Mouse (Mus musculus): ENCODE data around the gene Calb2. TPM values are rescaled to one million over a fixed set of nuclear protein-coding genes. Genes with fewer than 3 reads are reported as not detected.
A peak's percentile ranks its signal among the peaks of the same experiment; 100 is the strongest.

The Calb2 gene
- polyA plus RNA-seq (2016; fragmentation: Nextera tagmentation; extraction: Ambion mirVana): 5.3 and 7.7 TPM in 2 replicates

DNA sequence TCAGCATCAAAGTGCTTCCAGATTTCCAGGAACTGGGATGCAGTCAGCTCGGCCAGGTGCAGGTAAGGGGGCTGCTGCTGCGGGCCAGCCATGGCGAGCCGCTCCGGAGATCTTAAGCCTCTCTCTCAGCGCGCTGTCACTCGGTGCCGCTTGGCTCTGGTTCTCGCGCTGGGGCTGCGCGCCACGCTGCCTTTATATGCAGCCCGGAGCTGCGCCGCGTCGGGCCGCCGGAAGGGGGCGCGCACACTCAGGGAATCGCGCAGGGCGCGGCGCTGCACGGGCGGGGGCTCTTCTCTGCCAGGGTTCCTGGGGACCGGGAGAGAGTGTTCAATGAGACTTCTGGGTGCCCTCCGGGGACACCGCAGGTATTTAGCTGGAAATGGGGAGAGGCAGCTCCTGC lies at the start of gene Calb2:
Gene Calb2 (minus strand): TSS at position 165 of the 400 bp plus-strand sequence.
- peak; percentile 70; the same call in 1 of the 2 replicates for ATAC-seq (ENCODE audit: low FRiP score, low read depth)
- WGBS: under 1% methylated on average over 33 of the region's 33 CpGs
- H3K9ac ChIP-seq: peak within 1 kb of the TSS; percentile 35; the same call in 1 of the 2 replicates

DNA sequence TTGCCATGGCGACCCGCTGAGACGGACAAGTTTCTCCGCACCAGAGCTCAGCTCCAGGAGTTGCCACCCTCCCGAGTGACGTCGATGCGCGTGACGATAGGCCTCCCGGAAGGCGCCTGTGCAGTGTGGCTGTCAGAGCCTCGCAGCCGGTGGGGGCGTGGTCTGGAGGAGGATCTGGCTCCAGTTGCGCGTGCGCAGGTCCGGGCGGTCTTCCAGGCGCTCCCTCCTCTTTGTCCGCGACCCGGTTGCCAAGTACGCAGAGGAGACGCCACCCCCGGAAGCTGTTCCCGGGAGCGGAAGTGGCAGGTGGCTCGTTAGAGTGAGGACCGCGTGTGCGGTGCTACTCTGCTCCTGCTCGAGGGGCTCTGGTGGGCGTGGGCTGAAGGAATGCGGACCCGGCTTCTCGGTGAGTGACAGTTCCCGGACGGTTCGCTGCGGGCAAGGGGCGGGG lies 49.7 kb upstream of the Calb2 start:
- Histone ChIP-seq H3K27me3 (replicated peaks) (no peaks in the 10 kb centered on the region), H3K4me1 (peaks cover 11% of the 10 kb centered on the region), H3K9me3 (no peaks in the 10 kb centered on the region), H3K27ac (no peak overlapping the region), H3K36me3 (peaks cover 19% of the 10 kb centered on the region), H3K9ac (no peak overlapping the region), H3K4me2 (replicated peaks) (peak overlapping the region; percentile 65), H3K4me3 (peak overlapping the region; percentile 53)
- peak; percentile 99 for ATAC-seq (ENCODE audit: low FRiP score, low read depth)
- 0% methylated on average over 43 of the region's 43 CpGs for WGBS

More for the DNA sequence above, at the start of gene Calb2:
- H3K4me2 ChIP-seq (replicated peaks): peak within 1 kb of the TSS; percentile 49
- 0 out of 2 replicates have a peak, but pooled peaks cover 6% of the 10 kb centered on the region for H3K4me1 ChIP-seq
- no peaks in the 10 kb centered on the region for H3K9me3 ChIP-seq
- peaks cover 26% of the 10 kb centered on the region for H3K27me3 ChIP-seq (replicated peaks)
- no peaks in the 10 kb centered on the region for H3K36me3 ChIP-seq
- no peak within 1 kb of the TSS for H3K4me3 ChIP-seq
- H3K27ac ChIP-seq: no peak within 1 kb of the TSS

DNA sequence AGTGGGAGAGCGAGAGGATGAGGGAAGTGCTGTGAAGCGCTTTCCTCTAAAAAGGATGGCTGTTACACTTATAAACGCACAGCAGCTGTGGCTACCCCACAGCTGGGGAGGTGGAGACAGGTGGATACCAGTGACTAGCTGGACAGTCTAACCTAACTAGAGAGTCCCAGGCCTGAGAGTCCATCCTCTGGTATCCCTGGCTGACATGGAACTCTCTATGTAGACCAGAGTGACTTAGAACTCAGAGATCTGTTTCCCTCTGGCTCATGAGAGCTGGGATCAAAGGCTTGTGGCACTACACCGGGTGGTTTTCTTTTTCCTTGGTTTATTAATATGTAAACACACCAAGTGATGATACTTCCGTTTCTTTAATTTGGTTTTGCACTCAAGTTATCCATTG lies 49.2 kb upstream of the Calb2 start:
- no peaks in the 10 kb centered on the region for H3K27me3 ChIP-seq (replicated peaks)
- H3K9me3 ChIP-seq: no peaks in the 10 kb centered on the region
- 0 out of 2 replicates have a peak overlapping the region, but pooled peaks have one; percentile 53 for H3K4me3 ChIP-seq
- peak; percentile 66 for ATAC-seq (ENCODE audit: low FRiP score, low read depth)
- no peak overlapping the region for H3K27ac ChIP-seq
- H3K9ac ChIP-seq: no peak overlapping the region
- peaks cover 11% of the 10 kb centered on the region for H3K4me1 ChIP-seq
- H3K36me3 ChIP-seq: peaks cover 13% of the 10 kb centered on the region
- WGBS: 36% methylated on average over 5 of the region's 5 CpGs
- H3K4me2 ChIP-seq (replicated peaks): peak overlapping the region; percentile 65

DNA sequence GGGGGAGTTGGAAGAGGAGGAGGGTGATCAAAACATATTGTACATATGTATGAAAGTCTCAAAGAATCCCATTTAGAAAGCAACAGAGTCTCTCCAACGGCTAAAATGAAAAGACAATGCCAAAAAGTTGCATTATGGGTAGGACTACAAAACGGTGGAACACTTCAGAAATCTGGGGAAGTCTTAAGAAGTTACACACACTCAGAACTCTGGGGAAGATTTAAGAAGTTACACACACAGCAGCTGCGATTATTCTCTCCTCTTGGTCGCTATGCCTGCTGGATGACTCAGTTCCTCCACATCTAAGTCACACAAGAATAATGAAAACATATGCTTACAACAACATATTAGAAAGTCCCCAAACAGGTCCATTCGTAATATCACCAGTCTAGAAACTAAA lies 48.2 kb upstream of the Calb2 start:
- Histone ChIP-seq H3K4me3 (no peak overlapping the region), H3K9ac (no peak overlapping the region), H3K27ac (no peak overlapping the region), H3K4me2 (replicated peaks) (no peak overlapping the region), H3K4me1 (peaks cover 11% of the 10 kb centered on the region), H3K9me3 (no peaks in the 10 kb centered on the region), H3K36me3 (peaks cover 4% of the 10 kb centered on the region), H3K27me3 (replicated peaks) (no peaks in the 10 kb centered on the region)
- WGBS: 84% methylated on average over 5 of the region's 5 CpGs
- ATAC-seq (ENCODE audit: low FRiP score, low read depth): no peak

DNA sequence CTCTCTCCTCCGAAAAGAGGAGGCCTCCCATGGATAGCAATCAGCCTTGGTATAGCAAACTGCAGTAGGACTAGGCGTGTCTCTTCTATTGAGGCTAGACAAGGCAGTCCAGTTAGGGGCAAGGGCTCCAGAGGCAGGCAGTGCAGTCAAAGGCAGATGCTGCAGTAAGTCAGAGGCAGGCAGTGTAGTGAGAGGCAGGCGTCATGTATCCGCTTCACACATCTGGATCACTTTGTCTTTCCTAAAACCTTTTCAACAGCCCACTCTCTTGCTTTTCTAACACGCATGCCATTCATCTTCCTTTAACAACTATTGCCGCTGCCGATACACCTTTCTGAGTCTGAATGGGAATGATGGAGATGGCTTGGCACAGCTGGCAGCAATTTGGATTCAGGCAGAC lies 47.4 kb upstream of the Calb2 start, which contains the start of gene Cmtr2:
Gene Cmtr2 (plus strand): TSS at position 301 of the 400 bp plus-strand sequence.
- 70% methylated on average over 7 of the region's 7 CpGs for WGBS
- no peak within 1 kb of the TSS for H3K27ac ChIP-seq

DNA sequence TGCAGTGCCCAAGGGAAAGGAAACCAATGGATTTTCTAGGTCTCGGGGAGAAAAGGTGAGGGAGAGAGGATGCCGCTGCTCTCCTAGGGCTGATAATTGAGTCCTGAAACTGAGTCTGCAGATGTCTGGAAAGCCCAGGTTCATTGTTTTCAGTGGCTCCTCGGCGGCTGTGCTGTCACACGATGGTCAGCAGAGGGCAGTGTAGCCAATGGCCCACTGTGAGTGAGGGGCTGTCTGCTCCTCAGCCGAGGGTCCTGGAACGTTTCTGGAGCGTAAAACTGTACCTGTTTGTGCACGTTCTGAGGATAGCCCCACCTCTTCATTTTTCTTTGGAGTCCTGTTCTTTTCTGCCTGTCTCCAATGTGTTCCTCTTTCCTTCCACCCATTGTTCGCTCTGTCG lies 33.8 kb upstream of the Calb2 start:
- H3K4me1 ChIP-seq: no peaks in the 10 kb centered on the region
- H3K36me3 ChIP-seq: no peaks in the 10 kb centered on the region
- 30% methylated on average over 11 of the region's 11 CpGs for WGBS
- H3K4me2 ChIP-seq (replicated peaks): no peak overlapping the region
- H3K27ac ChIP-seq: no peak overlapping the region
- no peak for ATAC-seq (ENCODE audit: low FRiP score, low read depth)
- no peaks in the 10 kb centered on the region for H3K27me3 ChIP-seq (replicated peaks)
- no peak overlapping the region for H3K4me3 ChIP-seq
- H3K9ac ChIP-seq: no peak overlapping the region
- no peaks in the 10 kb centered on the region for H3K9me3 ChIP-seq

More for the DNA sequence above, 47.4 kb upstream of the Calb2 start, which contains the start of gene Cmtr2:
- no peak for ATAC-seq (ENCODE audit: low FRiP score, low read depth)
- H3K4me2 ChIP-seq (replicated peaks): no peak within 1 kb of the TSS
- no peak within 1 kb of the TSS for H3K9ac ChIP-seq
- no peaks in the 10 kb centered on the region for H3K27me3 ChIP-seq (replicated peaks)
- no peak within 1 kb of the TSS for H3K4me3 ChIP-seq
- no peaks in the 10 kb centered on the region for H3K36me3 ChIP-seq
- no peaks in the 10 kb centered on the region for H3K9me3 ChIP-seq
- H3K4me1 ChIP-seq: peaks cover 11% of the 10 kb centered on the region

DNA sequence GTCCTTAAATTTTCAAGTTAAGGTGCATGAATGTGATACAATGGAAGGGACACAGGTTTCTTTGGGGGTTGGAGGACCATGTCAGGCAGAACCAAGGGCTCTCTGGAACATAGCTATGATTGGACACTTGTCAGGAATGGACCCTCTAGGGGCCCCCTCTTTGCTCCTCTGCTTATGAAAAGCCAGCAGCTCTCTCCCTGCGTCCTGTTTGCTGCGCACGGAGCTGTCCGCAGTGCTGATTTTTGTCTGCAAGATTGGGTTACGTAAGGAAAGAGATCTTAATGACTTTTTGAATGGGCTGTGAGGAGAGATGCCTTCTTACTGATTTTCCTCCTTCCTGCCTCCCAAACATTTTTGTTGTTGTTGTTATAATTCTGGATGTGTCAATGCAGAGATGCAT lies 28.7 kb upstream of the Calb2 start:
- no peaks in the 10 kb centered on the region for H3K4me1 ChIP-seq
- no peak overlapping the region for H3K27ac ChIP-seq
- H3K9me3 ChIP-seq: no peaks in the 10 kb centered on the region
- no peak overlapping the region for H3K4me2 ChIP-seq (replicated peaks)
- H3K9ac ChIP-seq: no peak overlapping the region
- no peaks in the 10 kb centered on the region for H3K36me3 ChIP-seq
- H3K4me3 ChIP-seq: no peak overlapping the region
- WGBS: under 1% methylated on average over 5 of the region's 5 CpGs
- ATAC-seq (ENCODE audit: low FRiP score, low read depth): no peak
- no peaks in the 10 kb centered on the region for H3K27me3 ChIP-seq (replicated peaks)

DNA sequence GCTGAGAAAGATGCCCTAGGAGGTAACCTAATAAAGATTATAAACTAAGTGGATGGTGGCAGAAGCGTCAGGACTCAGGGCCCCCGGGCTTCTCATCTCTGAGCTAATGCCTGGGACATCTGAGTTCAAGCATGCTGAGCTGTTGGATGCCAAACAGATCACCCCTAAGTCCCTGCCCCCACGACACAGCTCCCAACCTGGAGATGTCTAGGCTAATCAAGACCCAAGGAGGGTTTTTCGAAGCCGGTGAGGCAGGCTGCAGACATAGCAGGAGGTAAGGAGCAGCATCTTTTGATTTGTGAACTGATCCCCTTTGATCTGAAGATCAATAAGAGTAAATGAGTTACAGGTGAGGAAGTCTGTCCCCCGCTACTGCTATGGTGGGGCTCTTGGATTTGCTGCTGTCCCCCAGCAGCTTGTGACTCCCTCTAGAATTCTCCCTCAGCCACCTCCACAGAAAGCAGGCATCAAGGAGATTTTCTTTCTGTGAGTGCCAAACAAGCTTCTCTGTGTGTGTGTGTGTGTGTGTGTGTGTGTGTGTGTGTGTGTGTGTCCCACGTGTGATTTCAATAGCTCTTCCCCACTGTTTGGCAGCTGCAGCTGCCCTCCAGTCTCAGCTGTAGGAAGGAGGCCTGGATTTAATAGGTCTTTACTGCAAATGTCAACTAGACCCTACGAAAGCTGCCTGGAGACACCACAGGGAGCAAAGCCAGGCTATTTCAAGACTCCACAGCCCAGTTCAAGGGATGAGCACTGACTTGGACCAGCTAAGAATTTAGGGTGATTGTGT lies 21.1 kb upstream of the Calb2 start:
- no peak for ATAC-seq (ENCODE audit: low FRiP score, low read depth)
- Histone ChIP-seq H3K27ac (no peak overlapping the region), H3K4me2 (replicated peaks) (no peak overlapping the region), H3K9ac (no peak overlapping the region), H3K27me3 (replicated peaks) (no peaks in the 10 kb centered on the region), H3K9me3 (no peaks in the 10 kb centered on the region), H3K4me3 (no peak overlapping the region), H3K36me3 (no peaks in the 10 kb centered on the region), H3K4me1 (no peaks in the 10 kb centered on the region)
- WGBS: 23% methylated on average over 8 of the region's 8 CpGs

DNA sequence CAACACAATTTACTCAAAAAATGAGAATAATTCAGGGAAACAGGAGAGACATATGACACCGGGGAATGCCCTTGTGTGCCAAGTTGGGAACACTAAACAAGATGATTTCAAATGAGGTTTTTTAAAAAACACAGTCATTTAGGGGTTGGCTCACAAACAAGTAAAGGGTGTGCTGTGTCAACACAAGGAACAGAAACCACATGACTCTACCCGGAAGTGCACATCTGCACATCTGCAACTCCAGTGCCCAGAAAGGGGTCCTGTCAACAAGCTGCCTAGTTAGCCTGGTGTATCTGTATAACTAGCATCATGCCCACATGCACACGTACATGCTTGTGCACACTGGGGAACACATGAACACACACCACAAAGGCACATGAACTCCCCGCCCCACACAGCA lies 17.5 kb upstream of the Calb2 start:
- Histone ChIP-seq H3K36me3 (no peaks in the 10 kb centered on the region), H3K4me3 (no peak overlapping the region), H3K9me3 (no peaks in the 10 kb centered on the region), H3K4me2 (replicated peaks) (no peak overlapping the region), H3K4me1 (no peaks in the 10 kb centered on the region; the same call in 1 of the 2 replicates), H3K27ac (no peak overlapping the region), H3K27me3 (replicated peaks) (no peaks in the 10 kb centered on the region), H3K9ac (no peak overlapping the region)
- WGBS: 87% methylated on average over 4 of the region's 4 CpGs
- ATAC-seq (ENCODE audit: low FRiP score, low read depth): no peak

DNA sequence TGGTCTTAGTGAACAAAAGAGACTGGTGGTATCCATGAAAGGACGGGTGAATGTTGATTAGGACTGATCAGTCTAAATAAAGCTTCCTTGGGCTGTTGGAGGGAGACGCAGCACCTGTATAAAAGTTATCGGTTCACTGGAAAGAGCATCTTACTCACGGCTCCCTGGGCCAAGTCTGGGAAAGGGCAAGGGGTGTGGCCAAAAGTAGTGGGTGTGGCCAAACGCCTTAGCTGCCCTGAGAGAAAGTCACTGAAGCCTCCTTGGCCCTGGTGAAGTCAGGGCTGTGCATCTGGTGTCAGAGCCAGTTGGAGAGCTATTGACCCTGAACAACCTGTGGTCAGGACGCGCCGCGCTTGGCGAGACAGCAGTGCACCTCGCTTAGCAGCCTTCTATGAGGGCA lies 15.7 kb upstream of the Calb2 start:
- ATAC-seq (ENCODE audit: low FRiP score, low read depth): no peak
- WGBS: 29% methylated on average over 11 of the region's 11 CpGs
- no peaks in the 10 kb centered on the region; the same call in 1 of the 2 replicates for H3K4me1 ChIP-seq
- no peak overlapping the region for H3K27ac ChIP-seq
- H3K9me3 ChIP-seq: no peaks in the 10 kb centered on the region
- H3K4me2 ChIP-seq (replicated peaks): no peak overlapping the region
- no peak overlapping the region for H3K9ac ChIP-seq
- no peaks in the 10 kb centered on the region for H3K27me3 ChIP-seq (replicated peaks)
- H3K36me3 ChIP-seq: no peaks in the 10 kb centered on the region
- no peak overlapping the region for H3K4me3 ChIP-seq

DNA sequence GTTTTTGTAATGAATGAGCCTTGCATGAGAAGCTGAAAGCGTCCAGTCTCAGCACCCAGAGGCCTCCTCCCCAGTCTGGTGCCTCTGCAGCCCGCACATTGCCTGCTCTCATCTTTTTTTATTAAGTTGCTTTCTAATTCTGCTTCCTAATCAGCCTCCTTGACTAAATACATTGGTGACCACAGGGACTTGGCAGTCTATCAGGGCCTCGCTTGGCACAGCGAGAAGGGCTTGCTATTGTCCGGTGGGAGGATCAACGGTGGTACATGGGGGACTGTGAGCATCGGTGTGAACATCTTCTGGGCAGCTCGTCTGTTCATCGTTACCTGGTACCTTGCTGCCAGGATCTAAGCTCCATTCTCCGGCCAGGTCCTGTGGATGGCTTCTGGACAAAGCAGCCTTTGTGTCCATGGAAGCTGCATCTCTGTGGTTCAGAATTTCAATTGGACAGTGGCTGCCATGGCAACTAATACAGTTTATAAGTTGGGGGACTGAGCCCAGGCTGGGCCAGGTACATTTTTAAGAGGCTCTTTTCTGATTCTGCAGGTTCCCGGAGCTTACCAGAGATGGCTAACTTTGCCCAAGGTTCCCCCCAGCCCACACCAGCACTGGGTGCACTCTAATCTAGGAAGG lies 14.8 kb upstream of the Calb2 start:
- WGBS: 82% methylated on average over 11 of the region's 11 CpGs
- H3K27me3 ChIP-seq (replicated peaks): no peaks in the 10 kb centered on the region
- no peak for ATAC-seq (ENCODE audit: low FRiP score, low read depth)
- H3K4me3 ChIP-seq: no peak overlapping the region
- no peaks in the 10 kb centered on the region for H3K36me3 ChIP-seq
- H3K4me1 ChIP-seq: no peaks in the 10 kb centered on the region; the same call in 1 of the 2 replicates
- no peak overlapping the region for H3K27ac ChIP-seq
- H3K4me2 ChIP-seq (replicated peaks): no peak overlapping the region
- no peak overlapping the region for H3K9ac ChIP-seq
- no peaks in the 10 kb centered on the region for H3K9me3 ChIP-seq

DNA sequence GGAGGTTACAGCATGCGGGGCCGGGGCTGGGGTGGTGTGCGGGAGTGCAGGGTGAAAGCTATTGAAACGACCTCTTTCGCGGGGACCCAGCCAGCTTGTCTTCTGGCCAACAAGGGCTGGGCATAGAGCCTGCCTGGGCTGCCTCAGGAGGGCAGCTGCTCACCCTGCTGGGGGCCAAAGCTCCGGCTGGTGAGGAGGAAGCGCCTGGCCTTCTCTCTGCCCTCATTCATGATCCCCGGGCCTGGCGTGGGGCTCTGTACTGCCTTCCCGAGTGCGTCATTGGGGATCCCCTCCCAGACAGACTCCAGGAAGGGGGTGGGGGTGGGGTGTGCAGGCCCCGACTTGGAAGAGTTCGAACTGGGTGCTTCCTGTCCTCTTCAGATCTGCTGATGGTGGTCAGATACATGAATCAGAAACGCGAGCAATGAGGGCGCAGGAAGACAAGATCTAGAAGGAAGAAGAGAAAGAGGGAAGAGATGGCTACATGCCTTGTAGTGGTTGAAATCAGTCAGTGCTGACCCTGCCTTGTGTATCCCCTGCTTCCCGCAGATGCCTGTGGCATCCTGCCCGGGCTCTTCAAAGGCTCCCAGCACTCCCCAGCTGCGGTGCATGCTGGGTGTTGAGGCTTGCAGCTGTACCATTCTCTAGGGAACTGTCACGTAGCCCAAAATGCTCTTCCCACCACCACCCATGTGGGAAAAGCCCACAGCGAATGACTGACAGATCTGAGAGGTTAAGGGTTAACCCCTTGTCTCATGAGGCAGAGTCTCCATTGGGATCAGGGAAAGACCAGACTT lies 9.5 kb upstream of the Calb2 start:
- Histone ChIP-seq H3K4me1 (peaks cover 6% of the 10 kb centered on the region), H3K4me2 (replicated peaks) (peak overlapping the region; percentile 20; the same call in 1 of the 2 replicates), H3K9ac (no peak overlapping the region), H3K4me3 (no peak overlapping the region), H3K36me3 (no peaks in the 10 kb centered on the region), H3K27me3 (replicated peaks) (no peaks in the 10 kb centered on the region), H3K27ac (no peak overlapping the region), H3K9me3 (no peaks in the 10 kb centered on the region)
- WGBS: 35% methylated on average over 22 of the region's 22 CpGs
- peak; percentile 41; the same call in 1 of the 2 replicates for ATAC-seq (ENCODE audit: low FRiP score, low read depth)
